Mouse (Mus musculus): Measurements from ENCODE around the gene Trpm4. TPM values are rescaled to one million over a fixed set of nuclear protein-coding genes. Genes with fewer than 3 reads are reported as not detected.

Gene Trpm4
- polyA plus RNA-seq, 1 experiment from 2014 or later, result 9.3 TPM

GRCm38 (mm10) chr7:45342081-45342480 lies 8.5 kb upstream of the Trpm4 start:
- H3K9me3 ChIP-seq, result no peaks in the 10 kb centered on the region
- H3K4me1 ChIP-seq, result peaks cover 30% of the 10 kb centered on the region
- no peak overlapping the region for H3K9ac ChIP-seq (replicated peaks)
- no peak overlapping the region for H3K4me2 ChIP-seq (replicated peaks)
- no peak overlapping the region for H3K4me3 ChIP-seq
- H3K27ac ChIP-seq (replicated peaks), result no peak overlapping the region
- peaks cover 21% of the 10 kb centered on the region for H3K36me3 ChIP-seq
- ATAC-seq (replicated peaks), result no peak
- peaks cover 11% of the 10 kb centered on the region; the same call in 1 of the 2 replicates for H3K27me3 ChIP-seq
- 89% methylated on average over 11 of the region's 11 CpGs for WGBS

- H3K9me3 ChIP-seq, result no peaks in the 10 kb centered on the region
- H3K36me3 ChIP-seq, result peaks cover 13% of the 10 kb centered on the region
- peaks cover 11% of the 10 kb centered on the region; the same call in 1 of the 2 replicates for H3K27me3 ChIP-seq
- H3K9ac ChIP-seq (replicated peaks), result no peak overlapping the region
- no peak overlapping the region for H3K27ac ChIP-seq (replicated peaks)
- peak overlapping the region; percentile 72 for H3K4me2 ChIP-seq (replicated peaks)
- no peak for ATAC-seq (replicated peaks)
- peaks cover 30% of the 10 kb centered on the region for H3K4me1 ChIP-seq
- H3K4me3 ChIP-seq, result no peak overlapping the region
- WGBS, result 4% methylated on average over 8 of the region's 8 CpGs
Measured at GRCm38 (mm10) chr7:45341303-45341702, 7.7 kb upstream of the Trpm4 start.

- no peak for ATAC-seq (replicated peaks)
- H3K9ac ChIP-seq (replicated peaks), result no peak overlapping the region
- H3K4me3 ChIP-seq, result peak overlapping the region; percentile 42
- WGBS, result under 1% methylated on average over 11 of the region's 11 CpGs
- peak overlapping the region; percentile 72 for H3K4me2 ChIP-seq (replicated peaks)
- H3K27ac ChIP-seq (replicated peaks), result no peak overlapping the region
- no peaks in the 10 kb centered on the region for H3K9me3 ChIP-seq
- H3K27me3 ChIP-seq, result peaks cover 11% of the 10 kb centered on the region; the same call in 1 of the 2 replicates
- H3K4me1 ChIP-seq, result peaks cover 30% of the 10 kb centered on the region
- H3K36me3 ChIP-seq, result 0 out of 2 replicates have a peak, but pooled peaks cover 7% of the 10 kb centered on the region
Measured at GRCm38 (mm10) chr7:45340669-45341068, 7.1 kb upstream of the Trpm4 start.

GRCm38 (mm10) chr7:45340066-45340442 lies 6.5 kb upstream of the Trpm4 start:
- Histone ChIP-seq H3K4me3 (peak overlapping the region; percentile 42), H3K9me3 (no peaks in the 10 kb centered on the region), H3K9ac (replicated peaks) (peak overlapping the region; percentile 50), H3K27me3 (peaks cover 11% of the 10 kb centered on the region; the same call in 1 of the 2 replicates), H3K4me2 (replicated peaks) (peak overlapping the region; percentile 72), H3K4me1 (peaks cover 30% of the 10 kb centered on the region), H3K27ac (replicated peaks) (no peak overlapping the region), H3K36me3 (0 out of 2 replicates have a peak, but pooled peaks cover 2% of the 10 kb centered on the region)
- no peak for ATAC-seq (replicated peaks)
- WGBS, result 6% methylated on average over 11 of the region's 11 CpGs

GRCm38 (mm10) chr7:45339410-45340065 lies 6.0 kb upstream of the Trpm4 start:
- H3K4me1 ChIP-seq, result peaks cover 30% of the 10 kb centered on the region
- peak overlapping the region; percentile 50 for H3K9ac ChIP-seq (replicated peaks)
- no peaks in the 10 kb centered on the region for H3K36me3 ChIP-seq
- no peaks in the 10 kb centered on the region for H3K9me3 ChIP-seq
- under 1% methylated on average over 38 of the region's 39 CpGs for WGBS
- peak overlapping the region; percentile 42 for H3K4me3 ChIP-seq
- H3K27me3 ChIP-seq, result peaks cover 11% of the 10 kb centered on the region; the same call in 1 of the 2 replicates
- peak overlapping the region; percentile 72 for H3K4me2 ChIP-seq (replicated peaks)
- H3K27ac ChIP-seq (replicated peaks), result peak overlapping the region; percentile 13; the same call in 1 of the 2 replicates
- peak; percentile 80 for ATAC-seq (replicated peaks)

GRCm38 (mm10) chr7:45338161-45338911 lies 4.8 kb upstream of the Trpm4 start:
- Histone ChIP-seq H3K4me2 (replicated peaks) (peak overlapping the region; percentile 72; the same call in 1 of the 2 replicates), H3K4me3 (no peak overlapping the region), H3K9ac (replicated peaks) (no peak overlapping the region), H3K27ac (replicated peaks) (no peak overlapping the region), H3K4me1 (peaks cover 37% of the 10 kb centered on the region), H3K36me3 (no peaks in the 10 kb centered on the region), H3K9me3 (no peaks in the 10 kb centered on the region), H3K27me3 (peaks cover 11% of the 10 kb centered on the region; the same call in 1 of the 2 replicates)
- no peak for ATAC-seq (replicated peaks)
- 5% methylated on average over 14 of the region's 14 CpGs for WGBS

- 15% methylated on average over 4 of the region's 4 CpGs for WGBS
- H3K9ac ChIP-seq (replicated peaks), result no peak overlapping the region
- H3K27me3 ChIP-seq, result peaks cover 11% of the 10 kb centered on the region; the same call in 1 of the 2 replicates
- no peak overlapping the region for H3K4me3 ChIP-seq
- H3K4me2 ChIP-seq (replicated peaks), result no peak overlapping the region
- H3K9me3 ChIP-seq, result no peaks in the 10 kb centered on the region
- H3K36me3 ChIP-seq, result no peaks in the 10 kb centered on the region
- peaks cover 45% of the 10 kb centered on the region for H3K4me1 ChIP-seq
- H3K27ac ChIP-seq (replicated peaks), result no peak overlapping the region
- no peak for ATAC-seq (replicated peaks)
Measured at GRCm38 (mm10) chr7:45337469-45337868, 3.9 kb upstream of the Trpm4 start.

- no peak overlapping the region for H3K9ac ChIP-seq (replicated peaks)
- H3K9me3 ChIP-seq, result no peaks in the 10 kb centered on the region
- 91% methylated on average over 4 of the region's 4 CpGs for WGBS
- H3K4me3 ChIP-seq, result no peak overlapping the region
- H3K27ac ChIP-seq (replicated peaks), result no peak overlapping the region
- peaks cover 44% of the 10 kb centered on the region for H3K4me1 ChIP-seq
- ATAC-seq (replicated peaks), result no peak
- peaks cover 11% of the 10 kb centered on the region; the same call in 1 of the 2 replicates for H3K27me3 ChIP-seq
- H3K4me2 ChIP-seq (replicated peaks), result no peak overlapping the region
- no peaks in the 10 kb centered on the region for H3K36me3 ChIP-seq
Measured at GRCm38 (mm10) chr7:45336319-45336718, 2.7 kb upstream of the Trpm4 start.

GRCm38 (mm10) chr7:45335056-45335455 lies 1.5 kb upstream of the Trpm4 start, which contains the start of gene Hrc:
Gene Hrc, plus strand, starts transcription at chr7:45335290.
- no peaks in the 10 kb centered on the region for H3K9me3 ChIP-seq
- no peak within 1 kb of the TSS for H3K27ac ChIP-seq (replicated peaks)
- no peak within 1 kb of the TSS for H3K4me2 ChIP-seq (replicated peaks)
- H3K9ac ChIP-seq (replicated peaks), result peak within 1 kb of the TSS; percentile 62; the same call in 1 of the 2 replicates
- H3K36me3 ChIP-seq, result no peaks in the 10 kb centered on the region
- peaks cover 11% of the 10 kb centered on the region; the same call in 1 of the 2 replicates for H3K27me3 ChIP-seq
- no peak for ATAC-seq (replicated peaks)
- H3K4me1 ChIP-seq, result peaks cover 32% of the 10 kb centered on the region
- no peak within 1 kb of the TSS for H3K4me3 ChIP-seq
- WGBS, result 32% methylated on average over 5 of the region's 5 CpGs

GRCm38 (mm10) chr7:45334605-45335004 lies 1.0 kb upstream of the Trpm4 start:
- H3K9ac ChIP-seq (replicated peaks), result no peak overlapping the region
- peaks cover 28% of the 10 kb centered on the region for H3K4me1 ChIP-seq
- H3K4me2 ChIP-seq (replicated peaks), result no peak overlapping the region
- WGBS, result 37% methylated on average over 3 of the region's 3 CpGs
- ATAC-seq (replicated peaks), result no peak
- H3K27ac ChIP-seq (replicated peaks), result no peak overlapping the region
- H3K27me3 ChIP-seq, result peaks cover 11% of the 10 kb centered on the region; the same call in 1 of the 2 replicates
- no peak overlapping the region for H3K4me3 ChIP-seq
- H3K9me3 ChIP-seq, result no peaks in the 10 kb centered on the region
- no peaks in the 10 kb centered on the region for H3K36me3 ChIP-seq

GRCm38 (mm10) chr7:45332685-45333425 lies 725 bp downstream of the Trpm4 start:
- WGBS, result 4% methylated on average over 22 of the region's 22 CpGs
- H3K9ac ChIP-seq (replicated peaks), result peak overlapping the region; percentile 62
- H3K4me2 ChIP-seq (replicated peaks), result peak overlapping the region; percentile 97
- peak; percentile 66 for ATAC-seq (replicated peaks)
- H3K27me3 ChIP-seq, result no peaks in the 10 kb centered on the region
- H3K9me3 ChIP-seq, result no peaks in the 10 kb centered on the region
- no peaks in the 10 kb centered on the region for H3K36me3 ChIP-seq
- H3K4me3 ChIP-seq, result peak overlapping the region; percentile 69
- H3K4me1 ChIP-seq, result peaks cover 16% of the 10 kb centered on the region
- no peak overlapping the region for H3K27ac ChIP-seq (replicated peaks)

Measured in forebrain, embryonic 15.5 days (tissue).